Mouse (Mus musculus) liver, embryonic 11.5 days (tissue): ENCODE data around the gene Rhou. TPM values are rescaled to one million over a fixed set of nuclear protein-coding genes. Genes with fewer than 3 reads are reported as not detected.

Source experiments
- ATAC-seq: fragments of 200-750 bp; cut with Nextera tagmentation; replicated peaks from 2 replicates; pipeline ENCODE4 v1.8.0; 2017; ENCODE audit warnings: moderate number of reproducible peaks, mild to moderate bottlenecking, moderate TSS enrichment, moderate library complexity; ENCODE audit not compliant: low FRiP score
- DNase-seq: peaks from one replicate; pipeline ENCODE4 v3.0.0-alpha.2; 2017; ENCODE audit warnings: low spot score
- H3K27ac ChIP-seq: fragments of 300-500 bp; sonication (generic); 2 replicates; pipeline ENCODE4 v1.5.1; 2014; ENCODE audit warnings: mild to moderate bottlenecking, low read depth, low read length, control low read depth
- H3K27me3 ChIP-seq: fragments of 300-500 bp; sonication (generic); replicated peaks from 2 replicates; pipeline ENCODE4 v1.6.1; 2014; ENCODE audit warnings: low read length, mixed read lengths; ENCODE audit not compliant: control insufficient read depth, insufficient read depth
- H3K36me3 ChIP-seq: fragments of 300-500 bp; sonication (generic); 2 replicates; pipeline ENCODE4 v1.6.1; 2014; ENCODE audit warnings: mild to moderate bottlenecking, low read length, moderate library complexity, mixed read lengths; ENCODE audit not compliant: control insufficient read depth, insufficient read depth
- H3K4me1 ChIP-seq: fragments of 300-500 bp; sonication (generic); replicated peaks from 2 replicates; pipeline ENCODE4 v1.6.1; 2014; ENCODE audit warnings: low read length, mixed read lengths; ENCODE audit not compliant: control insufficient read depth, insufficient read depth
- H3K4me2 ChIP-seq: fragments of 300-500 bp; sonication (generic); 2 replicates; pipeline ENCODE4 v1.6.1; 2014; ENCODE audit warnings: mild to moderate bottlenecking, control low read depth, moderate library complexity
- H3K4me3 ChIP-seq: fragments of 300-500 bp; sonication (generic); 2 replicates; pipeline ENCODE4 v1.5.1; 2014; ENCODE audit warnings: low read depth, low read length, control low read depth
- H3K9ac ChIP-seq: fragments of 300-500 bp; sonication (generic); 2 replicates; pipeline ENCODE4 v1.6.1; 2014; ENCODE audit warnings: low read depth, low read length, control low read depth
- H3K9me3 ChIP-seq: fragments of 300-500 bp; sonication (generic); 2 replicates; pipeline ENCODE4 v1.6.1; 2016; ENCODE audit warnings: low read length, inconsistent platforms, mixed read lengths; ENCODE audit not compliant: control insufficient read depth
- WGBS: fragments of 180-500 bp; shearing (Covaris S2); extraction: QIAGEN DNeasy Blood & Tissue Kit; methylation state at CpG from one replicate; pipeline ENCODE4 v1.1.7; 2014; 5-methylcytosine and 5-hydroxymethylcytosine counted together
- polyA plus RNA-seq: library from polyadenylated mRNA; unstranded; fragments of >200 nt; fragmentation: Nextera tagmentation; extraction: Ambion mirVana; gene quantifications from 2 replicates; pipeline ENCODE4 v1.2.1, GENCODE M21; 2014

Rhou gene
- polyA plus RNA-seq, 1 experiment from 2014 or later, result 4.9 TPM

DNA sequence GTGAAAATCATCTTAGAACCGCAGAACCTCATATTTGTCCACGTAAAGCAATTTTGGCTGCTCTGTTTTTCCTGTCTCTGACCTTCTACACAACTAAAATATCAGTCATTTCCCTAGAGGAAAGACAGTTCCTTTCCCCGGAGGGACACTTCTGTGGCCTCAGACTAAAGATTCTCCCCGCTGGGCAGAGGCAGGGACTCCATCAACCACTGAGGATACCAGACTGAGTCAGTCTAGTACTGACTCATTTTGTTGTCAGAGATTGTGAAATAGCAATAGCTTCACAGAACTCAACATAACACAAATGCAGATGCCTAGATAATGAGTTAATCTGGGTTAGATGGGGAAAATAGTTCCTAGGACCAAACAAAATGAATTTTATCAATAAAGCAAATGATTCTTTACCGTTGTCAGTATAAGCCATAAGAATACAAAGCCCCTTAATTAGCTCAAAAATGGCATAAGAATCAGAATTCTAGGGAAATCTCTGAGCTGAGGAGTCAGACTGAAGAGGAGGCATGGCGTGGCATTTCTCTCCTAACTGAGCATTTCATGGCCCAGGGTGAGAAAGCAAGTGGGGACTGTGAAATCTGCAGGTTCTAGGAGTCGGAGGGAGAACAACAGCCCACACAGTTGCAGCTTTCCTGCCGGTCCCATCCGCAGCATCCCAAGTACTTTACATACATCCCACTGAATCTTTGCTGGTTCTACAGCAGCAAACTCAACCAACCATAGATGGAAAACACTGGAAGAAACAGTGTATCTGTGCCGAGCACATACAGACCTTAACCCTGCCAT lies 38.6 kb downstream of the Rhou start:
- Histone ChIP-seq H3K27ac (no peak overlapping the region), H3K27me3 (no peaks in the 10 kb centered on the region; the same call in none of the 2 replicates), H3K4me2 (no peak overlapping the region), H3K9me3 (no peaks in the 10 kb centered on the region), H3K36me3 (no peaks in the 10 kb centered on the region), H3K4me3 (no peak overlapping the region), H3K4me1 (no peaks in the 10 kb centered on the region), H3K9ac (no peak overlapping the region)
- no peak for ATAC-seq
- no peak for DNase-seq
- WGBS, result 78% methylated on average over 10 of the region's 10 CpGs

DNA sequence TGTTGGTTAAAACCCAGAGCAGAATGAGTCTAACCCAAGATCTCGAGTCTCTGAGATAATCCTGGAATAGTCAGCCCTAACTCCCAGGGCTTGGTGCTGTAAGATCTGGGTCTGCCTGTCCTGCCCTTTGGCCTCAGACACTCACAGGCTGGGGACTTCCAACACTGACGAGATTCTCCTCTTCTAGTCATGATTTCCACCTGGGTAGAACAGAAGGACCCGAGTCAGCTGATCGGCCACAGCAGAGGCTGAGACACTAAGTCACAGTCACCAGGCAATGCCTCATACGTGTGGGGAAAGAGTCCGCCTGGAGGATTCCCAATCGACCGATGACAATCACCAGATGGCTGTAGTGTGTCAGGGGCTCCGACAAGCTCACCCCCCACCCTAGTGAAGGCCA lies 42.4 kb downstream of the Rhou start:
- no peak for ATAC-seq
- no peak overlapping the region for H3K27ac ChIP-seq
- no peak overlapping the region for H3K4me3 ChIP-seq
- no peaks in the 10 kb centered on the region for H3K9me3 ChIP-seq
- no peaks in the 10 kb centered on the region for H3K36me3 ChIP-seq
- no peak overlapping the region for H3K4me2 ChIP-seq
- H3K27me3 ChIP-seq, result no peaks in the 10 kb centered on the region; the same call in 1 of the 2 replicates
- DNase-seq, result no peak
- WGBS, result 56% methylated on average over 9 of the region's 9 CpGs
- H3K9ac ChIP-seq, result no peak overlapping the region
- peaks cover 3% of the 10 kb centered on the region for H3K4me1 ChIP-seq

- Histone ChIP-seq H3K4me3 (no peak overlapping the region), H3K4me2 (no peak overlapping the region), H3K4me1 (peaks cover 7% of the 10 kb centered on the region), H3K36me3 (no peaks in the 10 kb centered on the region), H3K9ac (no peak overlapping the region), H3K27ac (no peak overlapping the region), H3K9me3 (no peaks in the 10 kb centered on the region), H3K27me3 (no peaks in the 10 kb centered on the region; the same call in none of the 2 replicates)
- DNase-seq, result no peak
- WGBS, result 62% methylated on average over 5 of the region's 5 CpGs
- no peak for ATAC-seq
Measured at GRCm38 (mm10) chr8:123697329-123697728, 43.6 kb downstream of the Rhou start.

- no peak for DNase-seq
- 69% methylated on average over 12 of the region's 12 CpGs for WGBS
Measured at GRCm38 (mm10) chr8:123700399-123701070, 46.8 kb downstream of the Rhou start.

DNA sequence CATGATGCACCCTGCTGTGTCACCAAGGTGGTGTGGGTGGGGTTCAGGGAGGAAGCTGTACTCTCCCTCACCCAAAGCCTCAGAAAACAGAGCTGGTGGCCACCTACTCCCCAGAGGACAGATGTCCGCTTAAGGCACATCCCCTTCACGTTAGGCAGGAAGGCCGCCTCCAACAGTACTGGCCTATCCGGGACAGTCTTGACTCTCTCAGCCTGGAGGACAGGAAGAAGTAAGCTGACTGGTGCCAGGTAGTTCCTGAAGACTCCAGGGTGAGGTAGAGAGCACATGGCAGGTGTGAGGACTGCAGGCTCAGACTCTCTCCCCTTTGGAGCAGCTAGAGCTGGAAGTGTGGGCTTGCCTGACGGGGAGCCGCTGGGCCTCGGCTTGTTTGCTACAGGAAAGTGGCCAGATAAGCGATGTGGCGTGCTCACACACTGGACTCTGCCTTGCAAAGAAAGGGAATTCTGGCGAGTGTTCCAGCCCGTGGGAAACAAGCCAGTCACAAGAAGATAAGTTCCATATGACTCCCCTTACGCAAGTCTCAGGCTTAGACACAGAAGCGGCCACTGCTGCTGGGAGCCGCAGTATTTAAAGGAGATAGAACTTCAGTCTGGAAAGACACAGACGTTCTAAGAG lies 48.3 kb downstream of the Rhou start:
- no peak overlapping the region for H3K27ac ChIP-seq
- H3K9me3 ChIP-seq, result no peaks in the 10 kb centered on the region
- no peak for DNase-seq
- H3K27me3 ChIP-seq, result no peaks in the 10 kb centered on the region; the same call in 1 of the 2 replicates
- H3K36me3 ChIP-seq, result no peaks in the 10 kb centered on the region
- H3K4me3 ChIP-seq, result no peak overlapping the region
- H3K4me2 ChIP-seq, result no peak overlapping the region
- ATAC-seq, result no peak; the same call in 1 of the 2 replicates
- H3K4me1 ChIP-seq, result peaks cover 7% of the 10 kb centered on the region
- no peak overlapping the region for H3K9ac ChIP-seq
- 52% methylated on average over 15 of the region's 15 CpGs for WGBS

More at GRCm38 (mm10) chr8:123700399-123701070, 46.8 kb downstream of the Rhou start:
- no peak overlapping the region for H3K4me2 ChIP-seq
- no peaks in the 10 kb centered on the region for H3K36me3 ChIP-seq
- peaks cover 7% of the 10 kb centered on the region for H3K4me1 ChIP-seq
- H3K9me3 ChIP-seq, result no peaks in the 10 kb centered on the region
- no peak overlapping the region for H3K9ac ChIP-seq
- H3K27ac ChIP-seq, result no peak overlapping the region
- H3K27me3 ChIP-seq, result no peaks in the 10 kb centered on the region; the same call in none of the 2 replicates
- H3K4me3 ChIP-seq, result no peak overlapping the region
- ATAC-seq, result no peak

DNA sequence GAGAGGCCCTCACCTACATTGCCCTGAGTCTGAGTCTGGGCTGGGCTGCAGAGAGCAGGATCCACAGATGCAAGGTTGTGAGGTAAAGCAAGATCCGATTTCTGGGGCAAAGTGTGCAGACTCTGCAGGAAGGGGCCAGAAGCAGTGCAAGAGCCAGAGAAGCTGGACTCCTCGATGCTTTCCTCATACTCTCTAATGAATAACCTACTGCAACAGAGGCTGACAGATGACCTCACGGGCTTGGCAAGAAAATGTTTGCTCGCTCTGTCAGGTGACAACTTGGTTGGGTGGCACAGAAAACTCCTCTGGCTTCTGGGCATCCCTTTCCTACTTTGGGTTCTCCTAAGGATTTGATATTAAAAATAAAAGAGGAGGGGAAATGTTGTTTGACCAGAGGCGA lies 51.6 kb downstream of the Rhou start:
- H3K36me3 ChIP-seq, result no peaks in the 10 kb centered on the region
- H3K27me3 ChIP-seq, result no peaks in the 10 kb centered on the region; the same call in 1 of the 2 replicates
- WGBS, result 69% methylated on average over 5 of the region's 5 CpGs
- DNase-seq, result no peak
- ATAC-seq, result no peak
- H3K9me3 ChIP-seq, result no peaks in the 10 kb centered on the region
- H3K4me1 ChIP-seq, result peaks cover 14% of the 10 kb centered on the region
- no peak overlapping the region for H3K4me3 ChIP-seq
- H3K4me2 ChIP-seq, result no peak overlapping the region
- H3K27ac ChIP-seq, result no peak overlapping the region
- no peak overlapping the region for H3K9ac ChIP-seq

GRCm38 (mm10) chr8:123707137-123707536 lies 53.4 kb downstream of the Rhou start:
- Histone ChIP-seq H3K27ac (no peak overlapping the region), H3K27me3 (no peaks in the 10 kb centered on the region), H3K4me2 (no peak overlapping the region), H3K4me1 (peaks cover 7% of the 10 kb centered on the region; the same call in 1 of the 2 replicates), H3K9ac (no peak overlapping the region), H3K9me3 (no peaks in the 10 kb centered on the region), H3K36me3 (no peaks in the 10 kb centered on the region), H3K4me3 (no peak overlapping the region)
- WGBS, result 85% methylated on average over 16 of the region's 16 CpGs
- ATAC-seq (no peak), DNase-seq (no peak)

- Histone ChIP-seq H3K36me3 (no peaks in the 10 kb centered on the region), H3K9me3 (no peaks in the 10 kb centered on the region), H3K27me3 (no peaks in the 10 kb centered on the region), H3K27ac (no peak overlapping the region), H3K4me3 (no peak overlapping the region), H3K4me2 (no peak overlapping the region), H3K9ac (no peak overlapping the region), H3K4me1 (0 out of 2 replicates have a peak, but pooled peaks cover 7% of the 10 kb centered on the region)
- ATAC-seq (no peak), DNase-seq (no peak)
- WGBS, result 62% methylated on average over 8 of the region's 8 CpGs
Measured at GRCm38 (mm10) chr8:123708729-123709128, 55.0 kb downstream of the Rhou start.
